Mouse (Mus musculus): ENCODE data around the gene Fdxacb1.
A peak's percentile ranks its signal among the peaks of the same experiment; 100 is the strongest.

The Fdxacb1 gene

DNA sequence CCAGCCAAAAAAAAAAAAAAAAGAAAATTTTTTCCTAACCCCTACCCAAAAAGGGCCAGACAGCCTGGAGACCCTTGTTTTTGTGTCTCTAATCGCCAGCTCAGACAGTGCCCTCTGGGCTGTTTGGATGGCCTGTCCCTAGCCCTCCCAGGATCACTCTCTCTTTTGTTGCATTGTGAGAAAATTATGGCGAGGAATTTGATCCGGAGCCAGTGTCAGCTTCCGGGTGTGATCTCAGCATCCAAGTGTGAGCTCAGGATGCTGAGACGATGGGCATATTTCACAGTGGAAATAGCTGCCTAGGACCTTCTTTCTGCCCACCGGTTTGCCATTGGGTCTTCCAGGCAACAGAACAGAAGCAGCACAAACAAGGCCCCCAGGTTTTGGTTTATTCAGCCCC, 17.3 kb upstream of the Fdxacb1 start:
- DNase-seq, result peak in 1 of 2 experiments; percentile 20

DNA sequence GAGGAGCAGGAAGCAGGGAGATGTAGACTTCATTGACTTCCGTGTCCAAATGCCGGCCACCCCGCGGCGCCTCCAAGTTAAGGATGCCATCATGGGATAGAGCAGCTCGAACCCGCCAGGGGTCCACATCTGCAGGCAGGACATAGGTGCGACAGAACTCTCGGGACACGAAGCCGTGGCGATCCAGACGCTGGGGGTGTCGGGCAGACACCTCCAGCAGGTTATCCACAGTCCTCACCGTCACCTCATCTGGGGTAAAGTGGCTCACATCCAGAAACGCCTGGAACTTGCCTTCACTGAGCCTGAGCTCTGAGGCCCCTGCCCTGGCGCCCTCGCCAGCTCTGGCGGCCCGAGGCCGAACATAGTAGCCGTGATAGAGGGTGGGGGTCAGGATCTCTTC, 16.7 kb upstream of the Fdxacb1 start, which contains the start of gene Cryab:
Gene Cryab, plus strand, starts transcription at position 3 of the 400 bp plus-strand sequence.
- DNase-seq, result peak; percentile 30 to 41

DNA sequence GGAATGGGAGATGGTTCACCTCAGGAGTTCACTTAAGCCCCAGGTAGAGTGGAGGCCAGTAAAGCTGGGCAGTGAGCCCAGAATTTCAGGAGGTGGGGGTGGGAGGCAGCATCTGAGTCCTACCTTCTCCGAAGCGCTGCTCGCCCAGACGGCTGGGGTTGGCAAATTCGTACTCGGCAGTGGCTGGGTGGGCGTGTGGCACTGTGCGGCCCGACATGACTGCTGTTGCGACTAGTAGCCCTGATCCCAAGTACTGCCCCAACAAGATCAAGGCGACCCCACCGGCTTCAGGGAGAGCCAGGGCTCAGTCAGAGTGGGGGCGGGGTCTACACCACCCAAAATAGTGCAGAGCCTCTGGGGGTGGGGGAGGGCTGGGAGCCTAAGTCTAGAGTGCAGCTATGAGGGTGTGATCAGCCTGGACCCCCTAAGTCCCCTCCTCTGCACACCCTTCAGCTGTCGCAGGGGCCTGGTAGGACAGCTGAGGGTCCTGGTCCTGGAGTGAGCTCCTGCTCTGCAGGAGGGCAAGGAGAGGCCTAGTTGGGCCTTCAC, 15.9 kb upstream of the Fdxacb1 start, which contains the start of gene Hspb2:
Gene Hspb2, minus strand, starts transcription at position 301 of the 549 bp plus-strand sequence.
- DNase-seq, result peak; percentile 71 to 72

DNA sequence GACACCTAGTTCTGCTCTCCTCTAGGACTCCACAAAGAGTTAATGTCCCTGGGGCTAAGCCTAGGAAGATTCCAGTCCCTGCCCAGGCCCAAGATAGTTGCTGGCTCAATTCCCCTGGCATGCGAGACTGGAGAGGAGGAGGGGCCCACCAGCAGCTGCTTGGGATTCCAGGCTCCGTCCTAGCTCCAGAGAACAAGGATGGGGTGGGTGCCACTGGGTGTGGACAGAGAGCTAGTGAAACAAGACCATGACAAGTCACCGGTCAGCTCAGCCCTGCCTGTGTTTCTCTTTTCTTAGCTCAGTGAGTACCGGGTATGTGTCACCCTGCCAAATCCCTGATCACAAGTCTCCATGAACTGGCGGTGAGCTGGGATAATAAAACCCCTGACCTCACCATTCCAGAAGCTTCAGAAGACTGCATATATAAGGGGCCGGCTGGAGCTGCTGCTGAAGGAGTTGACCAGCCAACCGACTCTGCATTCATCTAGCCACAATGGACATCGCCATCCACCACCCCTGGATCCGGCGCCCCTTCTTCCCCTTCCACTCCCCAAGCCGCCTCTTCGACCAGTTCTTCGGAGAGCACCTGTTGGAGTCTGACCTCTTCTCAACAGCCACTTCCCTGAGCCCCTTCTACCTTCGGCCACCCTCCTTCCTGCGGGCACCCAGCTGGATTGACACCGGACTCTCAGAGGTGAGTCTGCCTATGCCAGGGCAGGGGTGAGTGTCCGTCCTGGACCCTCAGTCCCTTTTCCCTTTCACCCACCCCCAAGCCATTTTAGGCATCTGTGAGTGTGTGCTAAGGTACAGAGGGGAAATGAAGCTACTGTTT, 15.0 kb upstream of the Fdxacb1 start:
- DNase-seq, result peak; percentile 81 to 82

DNA sequence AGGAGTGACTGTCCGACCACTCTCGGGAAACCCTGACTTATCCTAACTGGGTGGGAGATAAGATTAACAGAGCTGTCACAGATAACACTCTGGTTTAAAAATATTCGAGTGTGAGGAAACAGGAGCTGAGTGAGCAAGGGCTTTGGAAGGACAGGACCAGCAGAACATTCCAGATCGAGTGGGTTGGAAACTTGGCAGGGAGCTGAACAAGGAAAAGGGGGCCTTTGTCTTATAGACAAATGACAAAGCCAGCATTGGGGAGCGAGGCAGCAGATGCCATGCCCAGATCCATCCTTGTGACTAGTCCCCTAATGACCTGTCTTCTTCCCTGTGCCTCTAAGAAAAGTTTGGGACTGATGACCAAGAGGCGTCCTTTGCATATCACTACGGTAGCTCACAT, 14.1 kb upstream of the Fdxacb1 start:
- DNase-seq, result no peak

DNA sequence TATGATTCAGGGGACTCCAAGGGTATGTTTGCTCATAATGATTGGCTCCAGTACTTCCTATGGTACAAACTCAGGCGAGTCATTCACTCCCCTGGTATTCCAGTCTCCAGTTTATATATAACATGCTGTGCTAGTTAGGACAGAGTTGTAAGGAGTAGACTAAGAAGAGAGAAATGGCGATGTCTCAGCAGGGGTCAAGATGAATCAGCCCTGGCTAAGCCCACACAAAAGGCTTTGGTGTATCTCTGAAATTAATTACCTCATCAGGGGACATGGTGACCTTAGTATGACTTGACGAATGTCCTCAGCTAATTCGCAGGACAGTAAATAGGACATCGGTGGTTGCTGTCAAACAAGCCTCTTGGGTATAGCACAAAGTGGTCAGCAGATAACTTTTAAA, 11.3 kb upstream of the Fdxacb1 start:
- DNase-seq, result no peak

DNA sequence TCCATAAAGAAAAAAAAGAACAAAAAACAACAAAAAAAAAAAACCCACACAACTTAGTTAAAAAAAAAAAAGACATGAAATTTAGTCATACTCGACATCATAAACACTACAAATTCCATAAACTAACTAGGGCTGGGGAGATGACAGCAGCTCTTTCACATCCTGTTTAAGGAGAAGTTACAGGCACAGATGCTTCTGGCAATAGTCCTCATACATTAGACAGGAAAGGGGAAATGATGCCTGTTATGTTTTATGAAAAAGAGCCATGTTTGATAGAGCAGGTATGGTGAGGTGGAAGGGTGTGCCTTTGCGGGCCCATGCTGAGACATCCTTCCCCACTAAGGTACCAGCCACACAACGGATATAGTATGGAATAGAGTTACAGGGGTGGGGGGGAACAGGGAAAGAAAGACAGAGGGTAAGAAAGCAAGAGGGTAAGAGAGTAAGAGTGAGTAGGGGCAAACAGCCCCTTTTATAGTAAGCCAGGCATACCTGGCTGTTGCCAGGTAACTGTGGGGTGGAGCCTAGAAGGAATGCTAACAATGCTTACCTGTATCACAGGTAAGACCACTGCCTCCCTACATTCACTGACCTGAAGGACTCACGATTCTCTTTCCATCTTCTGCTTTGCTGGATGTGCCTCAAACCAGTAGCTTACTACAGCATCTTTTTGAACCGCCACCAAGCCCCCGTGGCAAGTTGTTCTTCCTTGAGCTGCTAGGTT, 6.4 kb upstream of the Fdxacb1 start:
- no peak for DNase-seq

DNA sequence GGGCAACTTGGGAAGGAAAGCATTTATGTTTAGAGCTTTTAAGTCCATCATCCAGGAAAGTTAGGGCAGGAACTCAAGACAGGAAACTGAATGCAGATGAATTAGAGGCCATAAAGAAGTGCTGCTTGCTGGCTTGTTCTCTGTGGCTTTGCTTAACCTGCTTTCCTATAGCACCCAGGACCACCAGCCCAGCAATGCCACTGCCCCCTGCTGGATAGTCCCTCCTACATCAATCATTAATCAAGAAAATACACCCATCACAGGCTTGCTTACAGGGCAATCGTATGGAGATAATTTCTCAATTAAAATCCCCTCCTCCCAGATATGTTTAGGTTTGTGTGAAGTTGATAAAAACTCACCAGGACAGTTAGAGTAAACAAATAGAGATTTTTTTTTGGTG, 4.7 kb upstream of the Fdxacb1 start:
- peak; percentile 64 to 66 for DNase-seq

DNA sequence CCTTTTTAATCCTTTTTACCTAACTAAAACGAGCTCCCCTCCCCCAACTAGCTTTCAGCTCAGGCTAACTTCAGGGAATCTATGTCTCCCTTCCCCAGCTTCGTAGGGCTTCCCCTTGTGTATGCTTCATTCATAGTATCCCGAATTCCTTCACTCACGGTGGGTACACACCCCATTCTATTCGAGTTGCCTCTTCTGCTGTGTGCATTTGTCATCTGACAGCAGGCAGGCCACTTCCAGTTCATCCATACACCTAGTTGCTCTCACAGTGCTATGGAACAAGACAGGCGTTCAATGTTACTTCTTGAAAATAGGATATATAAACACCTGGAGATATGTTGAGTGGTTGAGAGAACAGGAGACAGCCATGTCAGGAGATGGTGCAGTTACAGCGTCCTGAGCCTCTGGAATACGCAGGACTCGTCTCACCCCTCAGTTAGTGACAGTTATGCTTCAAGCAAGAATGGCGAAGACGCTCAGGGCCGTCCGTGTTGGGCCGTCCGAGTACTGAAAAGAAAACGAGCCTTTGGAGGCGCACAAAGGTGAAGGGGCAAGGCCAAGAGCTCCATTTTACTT, 417 bp upstream of the Fdxacb1 start:
- peak in 1 of 2 experiments; percentile 30 for DNase-seq

DNA sequence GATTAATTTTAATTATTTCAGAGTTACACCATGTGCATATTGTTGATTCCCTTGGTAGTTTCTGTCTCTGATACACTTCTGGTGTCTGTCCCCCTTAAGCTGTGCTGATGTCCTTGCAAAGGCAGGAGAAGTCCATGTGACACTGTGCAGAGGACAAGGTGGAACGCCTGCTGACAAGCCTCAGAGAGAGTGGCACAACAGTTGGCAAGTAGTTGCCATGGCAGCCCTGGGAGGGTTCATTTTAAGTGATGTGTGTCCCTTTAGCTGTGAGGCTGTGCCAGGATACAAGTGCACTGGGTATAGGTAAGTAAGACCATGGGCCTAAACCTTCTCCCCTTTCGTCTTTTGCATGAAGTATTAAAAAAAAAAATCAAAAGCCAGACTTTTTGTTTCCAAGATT, 2.0 kb downstream of the Fdxacb1 start:
- no peak for DNase-seq

DNA sequence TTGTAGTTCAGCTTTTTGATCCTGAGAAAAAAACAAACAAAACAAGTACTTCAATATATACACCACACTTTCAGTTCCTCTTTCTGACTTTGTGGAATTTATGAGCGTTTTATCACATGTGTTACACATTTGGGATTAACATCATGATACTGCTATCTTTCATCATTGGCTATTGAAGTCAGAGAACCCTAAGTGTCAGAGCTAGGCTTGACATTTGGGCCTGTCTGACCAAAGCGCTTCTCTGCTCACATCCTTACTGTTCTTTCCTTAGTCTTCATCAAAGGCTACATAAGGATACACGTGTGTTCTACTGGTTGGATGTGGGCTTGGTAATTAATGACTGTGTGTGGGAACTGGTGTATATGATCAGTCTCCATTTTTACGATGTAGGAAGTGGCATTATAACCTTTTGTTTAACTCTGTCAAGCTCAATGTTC, 6.0 kb downstream of the Fdxacb1 start:
- no peak for DNase-seq

DNA sequence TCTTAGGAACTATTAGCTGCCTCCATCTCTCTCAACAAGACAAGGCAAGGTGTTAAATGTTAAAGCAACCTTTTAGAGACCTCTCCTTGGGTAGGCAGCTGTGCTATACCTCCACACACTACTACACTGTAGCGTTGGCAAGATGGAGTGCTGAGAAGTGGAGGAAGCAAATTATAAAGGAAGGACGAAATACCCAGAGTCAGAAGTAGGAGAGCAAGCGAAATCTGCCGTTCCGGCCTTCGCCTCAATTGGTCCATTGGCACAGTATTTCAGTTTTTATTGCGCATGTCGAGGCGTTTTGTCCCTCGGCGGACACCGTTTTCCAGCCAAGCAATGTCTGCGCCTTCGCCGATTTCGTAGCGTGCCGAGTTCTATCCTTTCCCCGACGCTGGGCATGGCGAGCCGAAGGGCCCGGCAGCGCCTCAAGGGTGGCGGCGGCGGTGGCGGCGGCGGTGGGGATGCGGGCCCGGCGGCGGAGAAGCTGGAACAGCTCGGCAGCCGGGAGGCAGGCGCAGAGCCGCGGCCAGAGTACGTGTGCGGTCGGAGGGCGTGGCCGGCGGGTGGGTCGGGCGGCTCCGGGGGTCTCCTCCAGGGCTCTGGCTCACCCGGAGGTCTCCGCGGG, 7.1 kb downstream of the Fdxacb1 start, which contains the start of the genes Alg9 and 1110032A03Rik:
Gene Alg9, plus strand, starts transcription at position 29 of the 622 bp plus-strand sequence.
Gene 1110032A03Rik, minus strand, starts transcription at position 530 of the 622 bp plus-strand sequence.
- DNase-seq, result peak; percentile 96 to 97

DNA sequence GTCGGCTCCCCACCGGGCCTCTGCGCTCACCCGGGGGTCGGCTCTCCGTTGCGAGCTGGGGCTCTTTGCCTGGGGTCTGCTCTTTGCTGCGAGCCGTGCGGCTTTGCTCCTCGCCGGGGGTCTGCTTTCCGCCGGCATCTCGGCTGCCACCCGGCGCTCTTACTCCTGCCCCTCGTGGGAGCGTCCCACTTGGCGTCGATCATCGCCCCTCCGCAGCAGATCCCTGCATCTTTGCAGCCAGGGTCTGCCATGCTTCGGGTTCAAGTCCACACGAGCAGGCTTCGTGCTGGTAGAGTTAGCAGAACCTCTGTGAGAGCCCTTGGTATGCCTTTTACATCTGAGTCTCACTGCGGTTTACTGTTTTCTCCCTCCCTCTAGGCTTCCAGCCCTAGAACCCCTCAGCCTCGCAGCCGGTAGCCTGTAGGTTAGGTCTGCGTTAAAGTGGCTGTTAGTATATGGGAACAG, 7.7 kb downstream of the Fdxacb1 start:
- peak; percentile 50 to 54 for DNase-seq

DNA sequence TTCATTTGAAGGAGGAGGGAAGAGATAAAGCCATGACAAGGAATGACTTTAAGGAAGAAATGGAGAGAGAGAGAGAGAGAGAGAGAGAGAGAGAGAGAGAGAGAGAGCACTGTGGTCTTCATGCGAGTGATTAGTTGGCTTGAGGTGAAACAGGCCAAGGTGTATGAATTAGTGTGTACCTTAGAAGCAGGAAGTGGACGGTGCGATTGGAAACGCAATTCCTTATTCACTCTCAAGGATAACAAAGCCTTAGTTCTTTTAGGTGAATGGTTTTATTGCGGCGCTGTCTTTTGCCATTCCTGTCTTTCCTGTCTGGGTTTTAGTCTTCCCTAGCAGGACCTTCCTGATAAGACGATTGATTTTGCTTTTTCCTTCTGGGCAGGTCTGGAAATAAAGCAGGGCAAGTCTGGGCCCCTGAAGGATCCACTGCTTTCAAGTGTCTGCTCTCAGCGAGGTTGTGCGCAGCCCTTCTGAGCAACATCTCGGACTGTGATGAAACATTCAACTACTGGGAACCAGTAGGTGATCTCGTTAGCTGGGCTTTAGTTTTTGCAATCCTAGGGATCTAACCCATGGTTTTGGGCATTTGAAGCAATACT, 8.2 kb downstream of the Fdxacb1 start:
- no peak for DNase-seq

DNA sequence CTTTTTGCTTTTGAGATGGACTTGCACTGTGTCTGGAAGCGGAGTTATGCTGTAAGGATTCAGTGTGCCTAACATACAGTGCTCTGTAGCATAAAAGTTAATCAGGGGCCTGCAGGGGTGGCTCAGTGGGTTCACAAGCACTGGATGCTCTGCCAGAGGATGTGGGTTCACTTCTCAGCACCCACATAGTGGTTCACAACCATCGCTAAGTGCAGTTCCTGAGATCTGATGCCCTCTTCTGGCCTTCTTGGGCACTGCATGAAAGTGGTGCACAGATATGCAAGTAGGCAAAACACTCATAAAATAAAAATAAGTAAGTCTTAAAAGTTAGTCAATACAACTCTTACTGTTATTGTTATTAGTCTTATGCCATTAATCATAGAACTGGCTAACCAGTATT, 14.1 kb downstream of the Fdxacb1 start:
- peak; percentile 44 to 45 for DNase-seq

DNA sequence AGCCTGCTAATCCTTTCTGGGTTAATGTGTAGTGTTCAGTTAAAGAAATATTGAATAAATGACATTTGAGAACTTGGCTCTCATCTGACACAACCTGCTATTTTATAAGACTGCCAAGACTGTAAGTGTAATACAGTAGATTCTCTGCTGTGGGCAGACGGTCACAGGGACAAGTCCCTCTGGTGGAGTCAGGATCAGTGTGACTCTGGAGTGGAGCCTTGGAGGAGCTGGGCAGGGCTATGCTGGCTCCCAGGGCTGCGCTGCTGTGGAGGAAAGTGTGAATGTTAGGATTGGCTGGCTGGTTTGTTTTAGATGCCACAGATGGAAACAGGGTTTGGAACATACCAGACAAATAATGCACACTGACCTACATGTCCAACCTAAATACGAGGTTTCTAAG, 27.2 kb downstream of the Fdxacb1 start:
- no peak for DNase-seq

DNA sequence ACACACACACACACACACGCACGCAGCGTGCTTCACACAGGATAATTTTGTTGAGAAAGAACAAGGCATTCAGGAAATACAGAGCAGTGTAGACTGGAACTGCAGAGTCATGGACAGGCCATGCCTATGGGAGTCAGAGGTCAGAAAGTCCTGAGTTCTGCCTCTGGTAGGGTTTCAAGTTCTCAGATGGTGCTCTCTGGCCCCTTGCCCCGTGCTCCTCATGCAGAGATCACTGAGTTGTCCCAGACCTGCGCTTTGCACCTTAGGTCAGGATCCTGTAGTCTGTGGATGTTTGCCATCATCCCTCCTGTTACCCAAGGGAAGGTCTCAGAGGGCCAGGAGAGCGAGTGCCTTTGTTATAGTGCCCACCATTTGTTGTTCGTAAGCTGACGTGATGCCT, 28.7 kb downstream of the Fdxacb1 start:
- no peak for DNase-seq

DNA sequence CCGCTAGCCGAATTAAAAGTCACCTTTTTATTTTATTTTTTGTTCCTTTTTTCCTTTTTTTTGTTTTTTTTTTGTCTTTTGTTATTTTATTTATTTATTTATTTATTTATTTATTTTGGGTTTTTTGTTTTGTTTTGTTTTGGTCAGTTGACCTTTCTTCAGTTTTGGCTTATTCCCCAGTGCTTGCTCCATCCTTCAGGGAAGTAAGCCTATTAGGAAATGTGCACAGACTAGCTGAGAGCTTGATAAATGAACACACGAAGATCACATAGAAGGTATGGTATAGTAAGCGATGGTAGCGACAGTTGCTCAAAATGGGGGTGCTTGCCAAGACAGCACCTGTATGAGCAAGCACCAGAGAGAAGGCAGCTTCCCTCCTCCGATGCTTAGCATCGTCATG, 29.6 kb downstream of the Fdxacb1 start:
- no peak for DNase-seq

DNA sequence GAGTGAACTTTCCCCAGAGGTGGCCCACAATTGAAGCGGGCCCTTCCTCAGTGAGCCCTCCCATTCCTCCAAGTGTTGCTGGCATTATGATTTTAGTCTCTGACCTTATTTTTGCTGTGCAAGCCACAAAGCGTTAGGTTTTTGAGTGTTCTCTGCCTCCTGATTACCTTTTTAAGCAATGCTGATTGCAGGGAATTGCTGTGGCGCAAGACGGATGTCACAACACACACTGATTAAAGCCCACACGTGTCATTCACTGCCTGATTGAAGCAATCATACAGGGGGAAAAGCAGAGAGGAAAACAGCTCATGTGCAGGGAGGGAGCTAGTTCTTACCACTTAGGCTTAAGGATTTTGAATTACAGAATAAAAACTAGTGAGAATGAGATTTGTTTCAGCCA, 30.3 kb downstream of the Fdxacb1 start:
- no peak for DNase-seq

DNA sequence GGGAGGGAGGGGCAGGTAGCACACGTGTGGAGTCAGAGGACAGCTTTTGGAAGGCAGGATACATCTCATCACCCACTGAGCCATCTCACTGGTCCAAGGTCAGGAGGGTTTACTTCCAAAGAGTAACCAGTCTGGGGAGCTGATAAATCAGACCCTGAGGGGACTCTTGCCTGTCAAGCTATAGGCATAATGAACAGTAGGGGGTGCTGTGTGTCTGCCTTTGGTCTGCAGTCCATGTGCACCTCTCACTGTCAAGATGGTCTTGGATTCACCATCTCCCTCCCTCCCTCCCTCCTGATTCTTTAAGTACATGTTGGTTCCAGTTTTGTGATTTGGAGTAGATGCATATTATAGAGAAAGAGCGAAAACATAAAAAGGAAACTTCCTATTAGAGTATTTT, 32.9 kb downstream of the Fdxacb1 start:
- peak; percentile 63 to 70 for DNase-seq

DNA sequence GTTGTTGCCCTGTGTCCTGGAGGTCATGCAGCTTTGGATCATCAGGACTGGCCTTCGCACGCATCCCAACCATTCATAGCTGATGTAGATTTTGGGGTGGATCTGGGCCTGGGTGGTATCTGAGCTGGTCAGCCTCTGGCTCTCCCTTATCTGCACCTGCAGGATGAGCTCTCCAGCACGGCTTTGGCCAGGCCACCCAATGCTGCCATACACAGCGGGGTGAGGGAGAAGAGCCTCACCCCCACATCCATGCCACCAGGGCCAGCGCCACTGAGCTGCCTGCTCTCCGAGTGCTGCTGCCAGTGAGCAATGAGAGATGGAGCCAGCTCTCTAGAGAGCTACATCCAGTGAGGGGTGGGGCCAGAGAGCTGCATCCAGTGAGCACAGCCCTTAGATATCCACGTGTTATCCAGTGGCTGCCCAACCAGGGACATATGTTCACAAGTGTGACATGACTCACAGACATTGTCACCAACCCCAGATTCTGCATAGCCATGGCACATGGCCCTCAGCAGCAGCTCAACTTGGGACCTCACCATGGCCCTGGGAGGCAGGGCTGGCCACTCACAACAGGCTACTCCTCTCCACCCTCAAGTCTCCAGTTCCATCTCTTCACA, 35.1 kb downstream of the Fdxacb1 start:
- DNase-seq, result no peak

DNA sequence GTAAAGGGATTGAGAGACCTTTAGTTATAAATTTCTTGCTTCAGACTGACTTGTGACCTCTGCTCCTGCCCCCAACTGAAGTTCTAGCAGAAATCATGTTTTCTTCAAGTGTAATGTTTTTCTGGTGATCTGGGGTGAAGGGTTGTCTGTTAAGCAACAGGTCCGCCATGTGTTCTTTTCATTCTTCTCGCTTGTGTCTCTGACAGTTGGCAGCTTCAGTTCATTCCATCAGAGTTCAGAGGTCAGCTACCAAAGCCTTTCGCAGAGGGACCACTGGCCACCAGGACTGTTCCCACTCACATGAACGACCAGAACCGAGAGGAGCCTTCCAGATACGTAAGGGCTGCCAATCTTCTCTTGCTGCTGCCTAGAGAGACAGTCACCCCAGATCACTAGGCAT, 40.4 kb downstream of the Fdxacb1 start:
- DNase-seq, result no peak

All from cerebellum, postnatal 10 days (tissue).